Mouse (Mus musculus) erythroblast, embryonic 14.5 days (primary cell): ENCODE measurements at regions not wholly inside any gene's neighbourhood (a gene's known extent, or its start where the extent isn't known, plus 50 kb on each side); places are given as distances from the start of the nearest gene placed in this dataset.

ENCODE experiments used
- H3K27me3 ChIP-seq: 2 replicates; pipeline ENCODE4 v1.6.1; 2012; ENCODE audit warnings: inconsistent platforms; ENCODE audit not compliant: control insufficient read depth
- H3K36me3 ChIP-seq: 2 replicates; pipeline ENCODE4 v1.6.1; 2012; ENCODE audit warnings: mild to moderate bottlenecking, inconsistent platforms; ENCODE audit not compliant: control insufficient read depth
- H3K4me1 ChIP-seq: 2 replicates; pipeline ENCODE4 v1.6.1; 2012; ENCODE audit warnings: inconsistent platforms; ENCODE audit not compliant: control insufficient read depth
- H3K4me3 ChIP-seq: replicated peaks from 2 replicates; pipeline ENCODE3; 2012; ENCODE audit warnings: moderate library complexity, mild to moderate bottlenecking, inconsistent platforms
- H3K9me3 ChIP-seq: 2 replicates; pipeline ENCODE4 v1.6.1; 2012; ENCODE audit warnings: low read length, inconsistent platforms, mixed read lengths; ENCODE audit not compliant: control insufficient read depth
- GATA1 ChIP-seq: IDR thresholded peaks from 2 replicates; pipeline ENCODE4 v1.6.1; 2012; ENCODE audit warnings: low read length, inconsistent platforms, mixed read lengths
- TAL1 ChIP-seq: IDR thresholded peaks from 3 replicates; pipeline ENCODE4 v1.6.1; 2012; ENCODE audit warnings: low read length, inconsistent platforms, mixed read lengths

GRCm38 (mm10) chrX:11626274-11626878 is 298.8 kb downstream of the H2al1j start:
- H3K9me3 ChIP-seq: no peaks in the 10 kb centered on the region
- no peak overlapping the region for H3K4me3 ChIP-seq
- no peaks in the 10 kb centered on the region for H3K4me1 ChIP-seq
- H3K36me3 ChIP-seq: no peaks in the 10 kb centered on the region
- TF ChIP-seq GATA1: no peak
- no peak for TF ChIP-seq TAL1
- peaks cover 7% of the 10 kb centered on the region for H3K27me3 ChIP-seq

GRCm38 (mm10) chrX:11629362-11629761 is 301.7 kb downstream of the H2al1j start:
- Histone ChIP-seq H3K36me3 (no peaks in the 10 kb centered on the region), H3K9me3 (0 out of 2 replicates have a peak, but pooled peaks cover 2% of the 10 kb centered on the region), H3K4me1 (no peaks in the 10 kb centered on the region), H3K4me3 (no peak overlapping the region), H3K27me3 (peaks cover 18% of the 10 kb centered on the region)
- TF ChIP-seq GATA1 (no peak), TAL1 (no peak)

GRCm38 (mm10) chrX:11629906-11630305 is 302.3 kb downstream of the H2al1j start:
- Histone ChIP-seq H3K36me3 (no peaks in the 10 kb centered on the region), H3K4me1 (no peaks in the 10 kb centered on the region), H3K4me3 (no peak overlapping the region), H3K27me3 (peaks cover 18% of the 10 kb centered on the region), H3K9me3 (0 out of 2 replicates have a peak, but pooled peaks cover 2% of the 10 kb centered on the region)
- TF ChIP-seq TAL1 (no peak), GATA1 (no peak)

- H3K4me3 ChIP-seq: no peak overlapping the region
- H3K27me3 ChIP-seq: peaks cover 18% of the 10 kb centered on the region
- H3K36me3 ChIP-seq: no peaks in the 10 kb centered on the region
- TF ChIP-seq GATA1: no peak
- no peak for TF ChIP-seq TAL1
- H3K4me1 ChIP-seq: no peaks in the 10 kb centered on the region
- H3K9me3 ChIP-seq: 0 out of 2 replicates have a peak, but pooled peaks cover 2% of the 10 kb centered on the region
These were observed 303.7 kb downstream of the H2al1j start for GRCm38 (mm10) chrX:11631186-11631913.

- no peaks in the 10 kb centered on the region for H3K36me3 ChIP-seq
- H3K9me3 ChIP-seq: 0 out of 2 replicates have a peak, but pooled peaks cover 2% of the 10 kb centered on the region
- no peak for TF ChIP-seq TAL1
- TF ChIP-seq GATA1: no peak
- H3K27me3 ChIP-seq: peaks cover 18% of the 10 kb centered on the region
- no peak overlapping the region for H3K4me3 ChIP-seq
- no peaks in the 10 kb centered on the region for H3K4me1 ChIP-seq
These were observed 304.4 kb downstream of the H2al1j start for GRCm38 (mm10) chrX:11632011-11632410.

- TF ChIP-seq TAL1: no peak
- TF ChIP-seq GATA1: no peak
- H3K27me3 ChIP-seq: peaks cover 18% of the 10 kb centered on the region
- H3K36me3 ChIP-seq: no peaks in the 10 kb centered on the region
- no peaks in the 10 kb centered on the region for H3K4me1 ChIP-seq
- no peak overlapping the region for H3K4me3 ChIP-seq
- 0 out of 2 replicates have a peak, but pooled peaks cover 2% of the 10 kb centered on the region for H3K9me3 ChIP-seq
These were observed 306.2 kb downstream of the H2al1j start for GRCm38 (mm10) chrX:11633823-11634222.

- no peak for TF ChIP-seq TAL1
- no peak for TF ChIP-seq GATA1
- H3K4me3 ChIP-seq: no peak overlapping the region
- no peaks in the 10 kb centered on the region for H3K36me3 ChIP-seq
- H3K9me3 ChIP-seq: no peaks in the 10 kb centered on the region
- H3K4me1 ChIP-seq: no peaks in the 10 kb centered on the region
- no peaks in the 10 kb centered on the region for H3K27me3 ChIP-seq
These were observed 316.9 kb downstream of the H2al1j start for GRCm38 (mm10) chrX:11644484-11644883.

GRCm38 (mm10) chrX:11646681-11647526 is 319.3 kb downstream of the H2al1j start:
- H3K36me3 ChIP-seq: no peaks in the 10 kb centered on the region
- H3K27me3 ChIP-seq: no peaks in the 10 kb centered on the region
- H3K9me3 ChIP-seq: no peaks in the 10 kb centered on the region
- no peak overlapping the region for H3K4me3 ChIP-seq
- no peaks in the 10 kb centered on the region for H3K4me1 ChIP-seq
- TF ChIP-seq GATA1 (no peak), TAL1 (no peak)

GRCm38 (mm10) chrX:11647527-11647836 is 319.9 kb downstream of the H2al1j start:
- H3K27me3 ChIP-seq: no peaks in the 10 kb centered on the region
- no peak for TF ChIP-seq TAL1
- TF ChIP-seq GATA1: no peak

More at GRCm38 (mm10) chrX:11647527-11647836, 319.9 kb downstream of the H2al1j start:
- H3K4me1 ChIP-seq: no peaks in the 10 kb centered on the region
- no peak overlapping the region for H3K4me3 ChIP-seq
- no peaks in the 10 kb centered on the region for H3K36me3 ChIP-seq
- H3K9me3 ChIP-seq: no peaks in the 10 kb centered on the region
